Mouse (Mus musculus) mature B cell (primary cell): ENCODE results near the gene Ccr4.

Source experiments
- in situ Hi-C: fragments of 300-500 bp; cut with MboI; formaldehyde crosslinking; loops from 2 replicates; pipeline ENCODE4 v1.14.3; 2019

Ccr4 gene

DNA sequence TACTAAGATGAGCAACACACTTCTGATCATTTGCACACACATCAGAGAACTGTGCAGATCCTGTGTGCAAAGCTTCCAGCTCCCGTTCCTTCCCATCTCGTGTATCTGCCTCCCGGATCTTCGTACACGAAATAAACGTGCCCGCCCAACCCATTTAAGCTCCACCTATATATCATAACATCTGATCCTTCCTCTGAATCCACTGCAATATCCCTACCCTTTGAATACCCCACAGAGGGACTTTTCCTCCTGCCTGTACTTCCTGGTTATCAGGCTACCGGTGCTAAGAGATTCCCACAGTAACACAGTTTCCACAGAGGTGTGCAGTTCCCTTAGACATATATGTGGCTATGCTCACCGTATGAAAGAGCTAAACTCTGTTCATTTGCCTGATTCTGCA, at the start of gene Ccr4:
Gene Ccr4 (minus strand): TSS at position 101 of the 400 bp plus-strand sequence.
- in situ Hi-C loops = no loop called here

DNA sequence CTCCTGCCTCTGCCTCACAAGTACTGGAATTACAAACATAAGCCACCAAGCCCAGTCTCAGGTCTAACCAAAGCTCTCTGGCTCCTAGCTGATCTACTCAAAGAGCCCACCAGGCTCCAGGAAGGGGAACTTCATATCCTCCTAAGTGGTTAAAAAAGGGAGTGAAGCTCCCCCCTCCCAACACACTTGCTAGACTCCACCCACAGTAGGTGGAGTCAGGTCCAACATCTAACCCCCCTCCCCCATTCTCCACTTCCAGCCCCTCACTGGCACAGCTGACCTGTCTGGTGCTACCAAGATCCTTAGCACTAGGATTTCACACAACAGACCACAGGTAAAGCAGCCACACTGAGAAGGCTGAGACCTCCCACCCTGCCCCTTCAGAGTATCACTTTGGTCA, 49.1 kb upstream of the Ccr4 start:
- in situ Hi-C loops = no loop called here

DNA sequence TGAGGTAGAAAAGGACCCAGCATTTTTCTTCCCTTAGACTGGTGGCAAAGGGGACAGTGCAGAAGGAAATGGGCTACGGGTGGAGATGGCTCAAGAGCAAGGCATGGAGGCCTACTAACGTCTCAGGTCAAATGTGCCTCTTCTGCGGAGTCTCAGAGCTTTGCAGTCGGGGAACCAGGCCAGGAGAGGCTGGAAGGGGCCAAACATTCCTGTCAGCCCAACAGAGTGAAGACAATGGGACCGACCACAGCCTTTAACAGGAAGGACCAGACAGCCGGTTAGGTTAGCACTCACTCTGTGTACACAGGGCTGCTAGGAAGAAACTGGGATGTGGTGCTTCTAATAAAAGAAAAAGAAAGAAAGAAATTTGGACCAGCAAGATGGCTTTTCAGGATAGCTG, 45.3 kb upstream of the Ccr4 start:
- in situ Hi-C loops = no loop called here

- in situ Hi-C loops = no loop called here
Observed at GRCm38 (mm10) chr9:114549117-114549516, 44.4 kb upstream of the Ccr4 start.

- in situ Hi-C loops = no loop called here
Observed at GRCm38 (mm10) chr9:114548496-114548895, 43.8 kb upstream of the Ccr4 start.

GRCm38 (mm10) chr9:114547643-114548077, 42.9 kb upstream of the Ccr4 start:
- in situ Hi-C loops = no loop called here

GRCm38 (mm10) chr9:114546765-114547164, 42.0 kb upstream of the Ccr4 start:
- in situ Hi-C loops = no loop called here

DNA sequence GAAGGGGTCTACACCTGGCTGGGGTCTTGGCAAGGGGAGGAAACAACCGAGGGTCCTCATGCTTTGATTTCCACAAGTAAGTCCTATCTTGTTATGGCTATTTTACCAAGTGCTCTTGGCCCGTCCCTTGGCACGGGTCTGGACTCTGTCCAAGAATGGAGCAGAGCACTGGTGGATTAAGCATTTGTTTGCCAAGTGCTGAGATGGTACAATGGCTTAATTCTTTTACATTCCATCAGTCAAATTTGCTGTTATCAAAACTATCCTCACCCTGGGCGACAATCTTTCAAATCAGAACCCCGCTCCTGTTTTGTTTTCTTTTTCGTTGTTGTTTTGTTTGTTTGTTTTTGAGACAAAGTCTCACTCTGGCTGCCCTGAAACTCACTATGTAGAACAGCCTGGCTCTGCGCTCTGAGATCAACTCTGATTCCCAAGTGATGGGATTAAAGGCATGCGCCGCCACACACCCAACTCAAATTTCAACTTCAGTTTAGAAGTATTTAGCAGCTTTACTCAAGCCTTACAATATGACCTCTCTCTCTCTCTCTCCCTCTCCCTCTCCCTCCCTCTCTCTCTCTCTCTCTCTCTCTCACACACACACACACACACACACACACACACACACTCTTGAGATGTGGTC, 40.2 kb upstream of the Ccr4 start:
- in situ Hi-C loops = no loop called here

GRCm38 (mm10) chr9:114543882-114544753, 39.4 kb upstream of the Ccr4 start:
- in situ Hi-C loops = no loop called here

DNA sequence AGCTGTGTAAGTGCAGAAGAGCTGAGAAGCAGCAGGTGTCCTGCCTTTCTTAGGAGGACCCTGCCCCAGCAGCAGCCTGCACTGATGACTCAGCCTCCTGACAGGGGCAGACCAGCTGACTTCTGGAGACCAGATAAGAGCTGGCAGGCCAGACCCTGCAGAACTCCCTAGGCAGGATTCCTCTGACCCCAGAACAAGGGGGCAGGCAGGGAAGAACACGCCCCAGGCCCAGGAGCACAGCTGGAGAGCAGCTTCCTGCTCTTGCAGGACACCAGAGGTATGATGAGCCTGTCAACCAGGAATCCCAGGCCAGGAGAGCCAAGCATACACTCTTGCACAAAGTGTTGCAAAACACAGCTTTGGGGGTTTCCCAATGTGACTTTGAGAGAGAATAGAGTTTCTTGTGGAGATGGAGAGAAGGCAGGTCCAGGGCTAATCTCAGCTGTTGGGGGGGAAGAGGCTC, 36.6 kb upstream of the Ccr4 start:
- in situ Hi-C loops = no loop called here

DNA sequence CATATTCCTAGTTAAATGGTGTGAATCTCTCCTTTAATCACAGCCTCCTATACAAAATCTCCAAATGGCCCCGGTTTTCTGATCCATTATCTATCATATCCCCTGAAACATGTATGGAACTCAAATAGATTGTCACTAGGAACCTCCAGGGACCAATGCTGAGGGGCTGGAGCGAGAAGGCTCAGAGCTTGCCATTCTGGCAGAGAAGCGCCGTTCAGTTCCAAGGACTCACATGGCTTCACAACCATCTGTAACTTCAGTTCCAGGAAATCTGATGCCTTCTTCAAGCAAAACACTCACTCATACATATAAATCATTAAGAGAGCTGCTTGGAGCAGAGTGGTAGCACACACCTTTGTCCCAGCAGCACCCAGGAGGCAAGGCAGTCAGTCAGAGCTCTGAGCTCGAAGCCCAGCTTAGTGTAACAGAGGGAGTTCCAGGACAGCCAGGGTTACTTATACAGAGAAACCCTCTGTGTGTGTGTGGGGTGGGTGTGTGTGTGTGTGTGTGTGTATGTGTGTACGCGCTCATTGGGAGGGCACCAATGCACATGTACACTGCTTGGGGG, 34.4 kb upstream of the Ccr4 start:
- in situ Hi-C loops = no loop called here

DNA sequence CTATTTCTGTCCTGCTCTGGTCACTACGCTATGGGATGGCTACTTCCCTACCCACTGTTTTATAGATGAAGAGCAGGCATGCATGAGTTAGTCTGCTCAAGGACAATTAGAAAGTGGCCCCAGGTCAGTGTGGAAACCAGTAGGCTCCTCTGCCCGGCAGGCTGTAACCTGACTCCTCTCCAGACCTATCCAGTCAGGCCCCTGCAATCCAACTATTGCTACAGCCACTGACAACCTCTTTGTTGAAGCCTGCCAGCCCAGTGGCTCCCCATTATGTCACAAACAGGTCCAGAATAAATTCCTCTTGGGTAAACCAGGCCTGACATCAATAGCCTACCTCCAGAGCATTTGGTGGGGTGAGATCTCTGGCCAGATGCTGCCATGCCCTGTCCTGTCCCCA, 31.9 kb upstream of the Ccr4 start:
- in situ Hi-C loops = no loop called here

DNA sequence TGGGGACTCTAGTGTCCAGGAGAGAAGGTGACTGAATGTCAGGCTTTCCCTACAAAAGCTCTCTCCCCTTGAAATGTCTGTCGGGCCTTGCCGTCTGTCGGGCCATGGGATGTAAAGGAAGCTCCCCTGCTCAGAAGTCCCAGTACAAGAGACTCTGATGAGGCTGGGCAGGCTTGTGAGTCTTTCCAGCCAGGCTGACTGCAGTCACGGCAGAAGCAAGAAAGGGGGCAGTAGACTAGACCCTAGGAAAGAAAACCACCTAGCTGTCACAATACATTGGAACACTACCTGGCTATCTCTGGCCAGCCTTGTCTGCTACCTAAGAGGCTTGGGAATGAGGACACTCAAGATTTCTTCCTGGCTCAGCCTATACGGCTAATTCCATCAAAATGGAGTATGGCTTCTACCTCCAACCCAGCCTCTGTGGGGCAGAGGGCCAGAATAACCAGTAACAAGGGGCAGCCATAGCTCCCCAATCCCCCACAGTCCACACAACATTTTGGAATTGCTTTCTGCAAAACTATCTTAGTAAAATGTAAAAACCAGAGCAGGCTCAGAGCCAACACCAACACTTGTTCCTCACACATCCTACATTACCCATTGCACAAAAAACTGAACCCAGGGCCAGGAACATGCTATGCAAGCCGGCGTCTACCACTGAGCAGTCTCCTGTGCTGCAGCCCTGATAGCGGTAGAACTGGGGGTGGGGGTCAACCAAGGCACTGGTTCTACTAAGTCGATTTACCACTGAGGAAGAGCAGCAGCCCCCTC, 30.2 kb upstream of the Ccr4 start:
- in situ Hi-C loops = no loop called here

DNA sequence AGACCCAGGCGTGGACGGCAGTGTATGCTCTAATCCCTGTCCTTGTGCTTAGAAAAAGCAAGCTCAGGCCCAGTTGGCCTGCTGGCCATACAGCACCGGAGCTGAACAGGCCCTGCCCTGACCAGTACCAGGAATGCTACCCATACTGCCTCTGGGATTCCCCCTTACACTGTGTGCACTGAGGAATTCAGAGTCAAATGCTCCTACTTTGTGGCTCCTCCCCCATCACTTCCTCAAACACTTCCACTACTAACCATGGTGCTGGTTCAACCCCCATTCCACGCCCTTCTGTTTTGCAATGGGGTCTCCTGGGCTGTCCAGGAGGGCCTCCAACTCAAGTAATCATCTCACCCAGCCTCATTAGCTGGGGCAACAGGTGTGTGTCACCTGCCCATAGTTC, 29.1 kb upstream of the Ccr4 start:
- in situ Hi-C loops = no loop called here

GRCm38 (mm10) chr9:114531276-114531675, 26.6 kb upstream of the Ccr4 start:
- in situ Hi-C loops = no loop called here

- in situ Hi-C loops = no loop called here
Observed at GRCm38 (mm10) chr9:114528680-114529048, 23.9 kb upstream of the Ccr4 start.

DNA sequence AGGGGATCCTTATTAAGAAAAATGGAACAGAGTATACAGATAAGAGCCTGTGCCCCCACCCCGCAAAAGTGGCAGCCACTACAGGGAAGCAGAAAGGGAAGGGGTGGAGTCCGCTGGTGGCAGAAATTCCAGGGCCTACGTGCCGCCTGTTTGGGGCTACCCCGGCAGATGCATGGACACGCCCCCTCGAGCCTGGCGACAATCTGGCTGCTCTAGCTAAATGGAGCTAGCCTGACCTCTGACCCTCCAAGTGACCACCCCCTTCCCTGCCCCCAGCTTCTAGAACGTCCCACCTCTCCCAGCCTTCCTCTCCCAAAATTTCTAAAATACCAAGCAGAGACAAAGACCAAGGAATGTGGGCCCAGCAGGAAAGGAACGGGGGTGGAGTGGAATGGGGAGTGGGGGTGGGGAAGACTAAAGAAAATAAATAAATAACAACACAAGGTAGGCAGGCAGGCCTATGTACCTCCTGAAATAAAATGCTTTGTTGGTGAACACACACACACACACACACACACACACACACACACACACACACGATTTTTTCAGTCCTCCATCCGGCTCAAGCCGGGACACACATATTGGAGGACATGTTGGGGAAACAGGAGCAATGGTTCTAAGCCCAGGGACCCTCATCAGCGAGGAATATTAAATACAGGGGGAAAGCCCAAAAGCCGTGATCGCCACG, 23.4 kb upstream of the Ccr4 start:
- in situ Hi-C loops = no loop called here

DNA sequence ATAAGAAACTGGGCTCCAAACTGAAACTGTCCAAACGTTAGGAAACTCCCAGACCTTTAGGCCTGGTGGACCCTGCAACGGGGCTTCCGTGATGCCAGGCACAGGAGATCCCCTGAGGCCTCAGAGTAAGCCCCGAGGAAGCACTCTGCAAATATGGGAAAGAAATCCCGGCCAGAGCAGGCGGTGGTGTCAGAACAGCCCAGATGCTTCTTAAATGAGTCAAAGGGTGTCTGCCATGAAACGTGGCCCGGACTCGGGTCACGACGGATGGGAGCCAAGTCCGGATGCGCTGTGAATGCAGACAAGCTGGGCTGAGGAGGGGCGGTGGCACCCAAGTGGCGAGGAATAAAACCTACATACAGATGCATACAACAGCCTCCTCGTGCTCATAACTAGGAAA, 22.4 kb upstream of the Ccr4 start:
- in situ Hi-C loops = no loop called here

DNA sequence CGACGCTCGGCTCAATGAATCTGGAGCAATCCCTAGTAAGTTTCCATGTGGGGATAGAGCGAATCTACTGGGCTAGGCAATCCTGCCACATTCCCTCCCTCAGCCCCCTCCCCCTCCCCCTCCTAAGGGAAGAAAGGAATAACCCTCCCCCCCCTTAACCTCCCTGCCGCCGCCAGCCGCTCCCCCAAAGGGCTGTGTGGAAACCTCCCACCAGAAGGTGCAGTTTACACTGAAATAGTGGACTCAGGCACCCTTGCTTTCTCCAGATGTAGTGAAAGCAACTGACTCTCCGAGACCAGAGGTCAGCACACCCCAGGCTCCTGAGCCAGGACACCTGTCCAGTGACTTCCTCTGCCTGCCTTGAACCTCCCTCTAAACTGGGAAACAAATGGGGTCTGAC, 21.9 kb upstream of the Ccr4 start:
- in situ Hi-C loops = no loop called here

DNA sequence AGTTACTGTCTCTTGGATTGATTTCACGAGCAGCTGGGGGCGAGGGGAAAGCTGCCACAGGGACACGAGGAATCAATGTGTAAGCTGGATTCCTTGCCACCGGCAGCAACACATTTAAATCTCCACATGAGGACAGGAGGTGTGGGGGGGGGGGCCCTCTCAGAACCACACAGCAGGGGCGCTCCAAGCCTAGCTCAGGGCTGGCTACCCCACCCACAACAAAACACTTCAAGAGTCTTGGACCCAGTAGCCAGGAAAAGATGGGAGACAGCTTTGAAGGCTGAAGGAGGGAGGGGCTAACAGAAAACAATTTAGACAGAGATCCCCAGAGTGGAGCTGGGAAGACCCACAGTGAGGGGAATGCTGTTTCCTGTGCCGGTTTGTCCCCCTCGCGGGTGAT, 21.2 kb upstream of the Ccr4 start:
- in situ Hi-C loops = no loop called here

DNA sequence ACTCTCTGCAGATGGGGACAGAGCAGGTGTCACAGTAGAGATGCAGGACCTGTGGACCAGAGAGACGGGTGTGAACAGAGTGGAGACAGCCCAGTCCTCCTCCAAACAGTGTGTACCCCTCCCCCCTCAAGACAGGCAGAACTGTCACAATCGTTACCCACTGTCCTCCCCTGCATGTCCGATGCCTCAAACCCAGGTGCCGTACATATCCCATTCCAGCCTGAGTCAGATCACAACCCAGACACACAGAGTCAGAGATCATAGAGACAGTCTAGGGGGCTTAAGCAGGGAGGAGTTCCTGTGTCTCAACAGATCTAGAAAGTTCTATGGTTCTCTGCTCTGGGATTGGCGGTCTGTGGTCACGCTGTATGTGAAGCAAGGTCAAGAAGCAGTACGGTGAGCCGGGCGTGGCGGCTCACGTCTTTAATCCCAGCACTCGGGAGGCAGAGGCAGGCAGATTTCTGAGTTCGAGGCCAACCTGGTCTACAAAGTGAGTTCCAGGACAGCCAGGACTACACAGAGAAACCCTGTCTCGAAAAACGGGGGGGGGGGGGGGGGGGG, 20.4 kb upstream of the Ccr4 start:
- in situ Hi-C loops = no loop called here
